Mouse (Mus musculus) C2C12 (cell line): ENCODE measurements around the gene Sf3b1. TPM values are rescaled to one million over a fixed set of nuclear protein-coding genes. Genes with fewer than 3 reads are reported as not detected.
"Not testable (repeated sequence)": the region's sequence is repeated elsewhere in the genome, so short reads cannot be mapped to it uniquely, and the experiment has no call there.

Experiments used
- H3K27me3 ChIP-seq: one replicate; pipeline ENCODE4 v1.6.1; 2011; ENCODE audit not compliant: control insufficient read depth, insufficient read depth, insufficient read length
- H3K36me3 ChIP-seq: one replicate; pipeline ENCODE4 v1.6.1; 2011; ENCODE audit not compliant: control insufficient read depth, insufficient read depth
- H3K4me3 ChIP-seq: one replicate; pipeline ENCODE4 v1.5.1; 2011; ENCODE audit warnings: mild to moderate bottlenecking, control low read depth; ENCODE audit not compliant: poor library complexity, insufficient read depth, severe bottlenecking
- H3K79me2 ChIP-seq: one replicate; pipeline ENCODE4 v1.6.1; 2011; ENCODE audit not compliant: control insufficient read depth, insufficient read depth
- H3K79me3 ChIP-seq: one replicate; pipeline ENCODE4 v1.6.1; 2011; ENCODE audit warnings: low read depth, control low read depth
- H3ac ChIP-seq: one replicate; pipeline ENCODE3; 2011; ENCODE audit warnings: low read depth; ENCODE audit not compliant: control insufficient read depth, insufficient read length
- CEBPB ChIP-seq: IDR thresholded peaks from one replicate; pipeline ENCODE4 v1.6.1; 2011; ENCODE audit warnings: low read depth, mild to moderate bottlenecking, control low read depth, moderate library complexity
- CTCF ChIP-seq: IDR thresholded peaks from one replicate; pipeline ENCODE4 v1.5.1; 2011; ENCODE audit not compliant: control insufficient read depth, insufficient read depth, insufficient read length
- FOSL1 ChIP-seq: IDR thresholded peaks from one replicate; pipeline ENCODE4 v1.8.0; 2011; ENCODE audit warnings: mild to moderate bottlenecking, low read length; ENCODE audit not compliant: poor library complexity, insufficient read depth, severe bottlenecking
- MAX ChIP-seq: IDR thresholded peaks from one replicate; pipeline ENCODE4 v1.6.1; 2011; ENCODE audit warnings: mild to moderate bottlenecking, control low read depth
- MYOD1 ChIP-seq: IDR thresholded peaks from one replicate; pipeline ENCODE4 v1.6.1; 2011; ENCODE audit warnings: low read depth; ENCODE audit not compliant: control insufficient read depth, insufficient read length
- MYOG ChIP-seq: IDR thresholded peaks from one replicate; pipeline ENCODE4 v1.6.1; 2011; ENCODE audit not compliant: control insufficient read depth, insufficient read length; ENCODE audit errors: extremely low read depth
- USF1 ChIP-seq: IDR thresholded peaks from one replicate; pipeline ENCODE4 v1.6.1; 2011; ENCODE audit warnings: low read depth, mild to moderate bottlenecking, control low read depth, moderate library complexity
- polyA plus RNA-seq: library from polyadenylated mRNA; unstranded; fragments of >200 nt; fragmentation: generic; extraction: Trizol; gene quantifications from one replicate; pipeline ENCODE4 v1.2.1, GENCODE M21; 2012; ENCODE audit warnings: missing spikeins

Sf3b1 gene
- polyA plus RNA-seq, 1 experiment = 33.5 TPM

DNA sequence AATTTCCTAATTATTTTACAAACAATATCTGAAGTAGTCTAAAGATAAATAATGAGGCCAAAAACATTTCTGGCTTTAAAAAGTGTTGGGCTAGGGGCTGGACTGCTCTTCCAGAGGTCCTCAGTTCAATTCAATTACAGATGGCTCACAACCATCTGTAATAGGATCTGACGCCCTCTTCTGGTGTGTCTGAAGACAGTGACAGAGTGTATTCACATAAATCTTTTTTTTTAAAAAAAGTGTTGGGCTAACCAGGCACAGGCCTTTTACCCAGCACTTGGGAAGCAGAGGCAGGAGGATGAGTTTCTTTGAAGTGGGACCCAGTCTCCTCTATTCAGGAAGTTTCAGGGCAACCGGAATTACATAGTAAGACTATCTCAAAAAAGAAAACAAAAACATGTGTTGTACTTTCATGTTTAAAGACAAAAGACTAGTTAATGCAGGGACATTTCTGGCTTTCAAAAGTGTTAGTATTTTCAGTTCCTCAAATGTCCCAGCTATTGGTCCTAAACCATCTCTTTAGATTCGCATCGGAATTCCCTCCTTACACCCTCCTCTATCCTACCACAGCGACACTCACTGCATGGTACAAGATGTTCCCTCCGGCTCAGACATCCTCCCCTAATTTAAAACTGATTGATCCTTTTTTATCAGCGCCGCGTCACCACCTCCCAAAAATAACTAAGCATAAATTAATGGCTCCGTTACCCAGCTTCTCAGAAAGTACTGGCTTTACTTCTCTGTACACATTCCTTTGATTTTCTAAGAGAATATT lies 1.4 kb downstream of the Sf3b1 start:
- Histone ChIP-seq H3K36me3 (peaks cover 5% of the 10 kb centered on the region), H3K79me2 (peaks cover 68% of the 10 kb centered on the region), H3K4me3 (peak overlapping the region; percentile 91), H3K79me3 (peaks cover 63% of the 10 kb centered on the region), H3ac (peak overlapping the region; percentile 95), H3K27me3 (no peaks in the 10 kb centered on the region)
- TF ChIP-seq MYOG (no peak), CTCF (no peak), MAX (no peak), MYOD1 (no peak), USF1 (no peak), CEBPB (no peak), FOSL1 (no peak)

DNA sequence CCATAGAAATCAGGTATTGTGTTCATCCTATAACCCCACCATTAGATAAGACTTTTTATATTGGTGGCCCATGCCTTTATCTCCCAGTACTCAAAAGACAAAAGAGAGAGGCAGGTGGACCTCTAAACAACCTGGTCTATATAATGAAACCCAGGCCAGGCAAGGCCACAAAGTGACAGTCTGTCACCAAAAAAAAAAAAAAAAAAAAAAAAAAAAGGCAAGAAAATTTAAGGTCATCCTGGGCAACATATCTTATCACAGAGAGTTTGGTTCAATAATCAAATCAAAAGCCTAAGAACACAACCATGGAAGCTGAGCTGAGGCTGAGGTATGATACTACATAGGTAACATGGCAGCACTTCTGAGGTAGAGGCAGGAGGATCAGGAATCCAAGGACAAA lies 5.4 kb downstream of the Sf3b1 start:
- H3K4me3 ChIP-seq = no peak overlapping the region
- H3K27me3 ChIP-seq = no peaks in the 10 kb centered on the region
- H3K36me3 ChIP-seq = peaks cover 32% of the 10 kb centered on the region
- peaks cover 89% of the 10 kb centered on the region for H3K79me3 ChIP-seq
- H3K79me2 ChIP-seq = peaks cover 100% of the 10 kb centered on the region
- TF ChIP-seq FOSL1 = no peak
- TF ChIP-seq MAX = no peak
- no peak for TF ChIP-seq CTCF
- no peak for TF ChIP-seq MYOD1
- no peak for TF ChIP-seq MYOG
- no peak for TF ChIP-seq CEBPB
- TF ChIP-seq USF1 = no peak
- H3ac ChIP-seq = no peak overlapping the region

GRCm38 (mm10) chr1:55012513-55012912 lies 14.8 kb downstream of the Sf3b1 start:
- Histone ChIP-seq H3K4me3 (no peak overlapping the region), H3K36me3 (peaks cover 92% of the 10 kb centered on the region), H3K79me3 (peaks cover 8% of the 10 kb centered on the region), H3ac (no peak overlapping the region), H3K27me3 (no peaks in the 10 kb centered on the region), H3K79me2 (peaks cover 35% of the 10 kb centered on the region)
- TF ChIP-seq USF1 (peak; percentile 2), FOSL1 (no peak)

GRCm38 (mm10) chr1:55008313-55008712 lies 19.0 kb downstream of the Sf3b1 start:
- H3K79me3 ChIP-seq, H3K4me3 ChIP-seq, H3ac ChIP-seq, H3K27me3 ChIP-seq: not testable (repeated sequence)
- Histone ChIP-seq H3K36me3 (peaks cover 90% of the 10 kb centered on the region), H3K79me2 (peaks cover 13% of the 10 kb centered on the region)

DNA sequence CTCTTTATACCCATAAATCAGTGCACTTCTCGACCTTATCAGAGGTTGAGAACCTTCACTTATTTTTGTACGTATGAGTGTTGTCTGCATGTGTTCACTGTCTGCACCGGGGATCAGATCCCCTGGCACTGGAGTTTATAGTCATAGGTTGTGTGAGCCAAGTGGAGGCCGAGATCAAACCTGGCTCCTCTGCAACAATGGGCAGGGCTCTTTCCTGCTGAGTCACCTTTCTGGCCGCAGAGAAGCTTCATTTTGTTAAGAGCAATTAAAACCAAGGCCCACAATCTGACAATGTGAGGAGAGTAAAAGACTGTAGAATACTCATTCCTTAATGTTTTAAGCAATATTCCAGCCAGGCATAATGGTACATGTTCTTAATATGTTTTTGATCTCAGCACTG lies 33.7 kb downstream of the Sf3b1 start:
- Histone ChIP-seq H3K79me3 (no peaks in the 10 kb centered on the region), H3ac (no peak overlapping the region), H3K79me2 (no peaks in the 10 kb centered on the region), H3K36me3 (peaks cover 99% of the 10 kb centered on the region), H3K4me3 (no peak overlapping the region), H3K27me3 (no peaks in the 10 kb centered on the region)
- TF ChIP-seq MYOD1 (no peak), CTCF (no peak), CEBPB (no peak), USF1 (no peak), FOSL1 (no peak), MYOG (no peak), MAX (no peak)

GRCm38 (mm10) chr1:54986248-54986647 lies 41.0 kb downstream of the Sf3b1 start:
- no peak overlapping the region for H3K4me3 ChIP-seq
- H3K36me3 ChIP-seq = peaks cover 72% of the 10 kb centered on the region
- no peaks in the 10 kb centered on the region for H3K79me3 ChIP-seq
- no peaks in the 10 kb centered on the region for H3K79me2 ChIP-seq
- H3ac ChIP-seq = no peak overlapping the region
- TF ChIP-seq FOSL1 (no peak), USF1 (no peak), CTCF (no peak), MAX (no peak), MYOG (no peak), CEBPB (no peak), MYOD1 (no peak)
- H3K27me3 ChIP-seq = no peaks in the 10 kb centered on the region
